Comparison of ENCODE assay signal across 34 mouse cellular contexts in genomic region chr3:67908586-67908985, GRCm38 (mm10). TPM values are rescaled to one million over a fixed set of nuclear protein-coding genes. Genes with fewer than 3 reads are reported as not detected.
"Had no signal": no experiment of that assay in that cellular context is flagged by ENCODE, and none has a peak within 500 bp of the region (broad histone marks: within the 10 kb centered on the region; RNA-seq: fewer than 3 reads in every experiment).

No protein-coding gene starts in this region.

- H3K36me3 ChIP-seq: heart, embryonic 13.5 days; heart, embryonic 15.5 days; hindbrain, embryonic 13.5 days; hindbrain, embryonic 15.5 days; kidney, embryonic 15.5 days; limb, embryonic 13.5 days; limb, embryonic 15.5 days; liver, embryonic 12.5 days had no signal

- H3K4me2 ChIP-seq: heart, embryonic 11.5 days; heart, embryonic 13.5 days; heart, embryonic 15.5 days; hindbrain, embryonic 13.5 days; hindbrain, embryonic 15.5 days; kidney, embryonic 15.5 days; limb, embryonic 13.5 days; limb, embryonic 15.5 days; liver, embryonic 12.5 days had no signal

- H3K4me3 ChIP-seq: heart, adult 2 months; heart, embryonic 13.5 days; heart, embryonic 15.5 days; hindbrain, embryonic 13.5 days; hindbrain, embryonic 15.5 days; kidney, embryonic 15.5 days; layer of hippocampus, adult 2 months; left cerebral cortex, adult 2 months; limb, embryonic 13.5 days; limb, embryonic 15.5 days; liver, embryonic 12.5 days had no signal

- H3K4me1 ChIP-seq: heart, embryonic 13.5 days; heart, embryonic 15.5 days; hindbrain, embryonic 13.5 days; hindbrain, embryonic 15.5 days; kidney, embryonic 15.5 days; limb, embryonic 13.5 days; limb, embryonic 15.5 days; liver, embryonic 12.5 days had no signal

- H3K27ac ChIP-seq: heart, adult 2 months; heart, embryonic 13.5 days; heart, embryonic 15.5 days; hindbrain, embryonic 13.5 days; hindbrain, embryonic 15.5 days; hindbrain, postnatal 0 days; kidney, embryonic 15.5 days; layer of hippocampus, adult 2 months; left cerebral cortex, adult 2 months; limb, embryonic 13.5 days; limb, embryonic 15.5 days; liver, embryonic 12.5 days had no signal

- H3K9ac ChIP-seq: forebrain, postnatal 0 days; heart, embryonic 13.5 days; heart, embryonic 15.5 days; hindbrain, embryonic 13.5 days; hindbrain, embryonic 15.5 days; kidney, embryonic 15.5 days; limb, embryonic 13.5 days; limb, embryonic 15.5 days; liver, embryonic 12.5 days had no signal

- H3K9me3 ChIP-seq: heart, embryonic 13.5 days; heart, embryonic 15.5 days; hindbrain, embryonic 13.5 days; hindbrain, embryonic 15.5 days; kidney, embryonic 15.5 days; limb, embryonic 13.5 days; limb, embryonic 15.5 days; liver, embryonic 12.5 days had no signal

- H3K27me3 ChIP-seq: heart, embryonic 13.5 days; heart, embryonic 15.5 days; hindbrain, embryonic 13.5 days; hindbrain, embryonic 15.5 days; kidney, embryonic 15.5 days; limb, embryonic 13.5 days; limb, embryonic 15.5 days; liver, embryonic 12.5 days had no signal

- DNase-seq: forebrain, postnatal 0 days; gastrocnemius, postnatal 14 days; gastrocnemius, postnatal 36 days; heart, adult 11 months; heart, adult 2 months; heart, postnatal 14 days; heart, postnatal 36 days; kidney, adult 11 months; kidney, adult 2 months; kidney, adult 9 months; kidney, postnatal 10 days; kidney, postnatal 25 days; kidney, postnatal 4 days; layer of hippocampus, adult 9-11 months; layer of hippocampus, postnatal 36 days; left cerebral cortex, postnatal 4 days had no signal

- ATAC-seq: forebrain, postnatal 0 days; hindbrain, postnatal 0 days; intestine, embryonic 16.5 days; liver, embryonic 12.5 days had no signal

RNA-seq across cellular contexts. Expression of gene Iqschfp, which starts 16.6 kb away (rescaled TPM):
- polyA plus RNA-seq: gonadal fat pad, adult 2 months; heart, adult 2 months; heart, embryonic 13.5 days; heart, embryonic 15.5 days; heart, postnatal 0 days; intestine, embryonic 14.5 days; intestine, embryonic 16.5 days; kidney, adult 2 months; kidney, embryonic 15.5 days; limb, embryonic 13.5 days; liver, adult 2 months; liver, embryonic 12.5 days had no signal

RNA-seq across cellular contexts. Expression of gene Iqcj, which starts 16.6 kb away (rescaled TPM):
- polyA plus RNA-seq: gonadal fat pad, adult 2 months; heart, adult 2 months; heart, embryonic 11.5 days; heart, embryonic 13.5 days; heart, embryonic 15.5 days; heart, postnatal 0 days; hindbrain, embryonic 11.5 days; intestine, embryonic 14.5 days; kidney, adult 2 months; kidney, embryonic 15.5 days; liver, adult 2 months; liver, embryonic 12.5 days had no signal
